Mouse (Mus musculus) limb, embryonic 15.5 days (tissue): ENCODE results near the gene Pard6b. TPM values are rescaled to one million over a fixed set of nuclear protein-coding genes. Genes with fewer than 3 reads are reported as not detected.
A peak's percentile ranks its signal among the peaks of the same experiment; 100 is the strongest.
"Not testable (repeated sequence)": the region's sequence is repeated elsewhere in the genome, so short reads cannot be mapped to it uniquely, and the experiment has no call there.

Source experiments
- ATAC-seq: fragments of 200-750 bp; cut with Nextera tagmentation; 2 replicates; pipeline ENCODE4 v1.8.0; 2017; ENCODE audit warnings: low read depth, moderate TSS enrichment; ENCODE audit not compliant: insufficient number of reproducible peaks, low FRiP score, low TSS enrichment
- H3K27ac ChIP-seq: fragments of 300-500 bp; sonication (generic); 2 replicates; pipeline ENCODE4 v1.5.1; 2015; ENCODE audit warnings: moderate library complexity, mild to moderate bottlenecking, inconsistent platforms
- H3K27me3 ChIP-seq: fragments of 300-500 bp; sonication (generic); 2 replicates; pipeline ENCODE4 v1.6.1; 2015; ENCODE audit warnings: inconsistent platforms
- H3K36me3 ChIP-seq: fragments of 300-500 bp; sonication (generic); 2 replicates; pipeline ENCODE4 v1.6.1; 2015; ENCODE audit warnings: inconsistent platforms
- H3K4me1 ChIP-seq: fragments of 300-500 bp; sonication (generic); 2 replicates; pipeline ENCODE4 v1.6.1; 2015; ENCODE audit warnings: inconsistent platforms
- H3K4me2 ChIP-seq: fragments of 300-500 bp; sonication (generic); 2 replicates; pipeline ENCODE4 v1.6.1; 2015; ENCODE audit warnings: mild to moderate bottlenecking, inconsistent platforms
- H3K4me3 ChIP-seq: fragments of 300-500 bp; sonication (generic); 2 replicates; pipeline ENCODE4 v1.5.1; 2015; ENCODE audit warnings: mild to moderate bottlenecking, inconsistent platforms
- H3K9ac ChIP-seq: fragments of 300-500 bp; sonication (generic); 2 replicates; pipeline ENCODE4 v1.6.1; 2015; ENCODE audit warnings: inconsistent platforms
- H3K9me3 ChIP-seq: fragments of 300-500 bp; sonication (generic); 2 replicates; pipeline ENCODE4 v1.6.1; 2016; ENCODE audit warnings: inconsistent platforms
- WGBS: fragments of 180-500 bp; shearing (Covaris S2); methylation state at CpG from one replicate; pipeline ENCODE4 v1.1.7; 2015; 5-methylcytosine and 5-hydroxymethylcytosine counted together
- polyA plus RNA-seq: library from polyadenylated mRNA; unstranded; fragments of >200 nt; fragmentation: Nextera tagmentation; extraction: Ambion mirVana; gene quantifications from 2 replicates; pipeline ENCODE4 v1.2.1, GENCODE M21; 2015

Pard6b gene
- polyA plus RNA-seq, 1 experiment from 2014 or later, result 3.8 TPM

GRCm38 (mm10) chr2:168104375-168105144 lies 23.8 kb downstream of the Pard6b start:
- no peak for ATAC-seq
- Histone ChIP-seq H3K27ac (no peak overlapping the region), H3K9me3 (no peaks in the 10 kb centered on the region), H3K9ac (no peak overlapping the region), H3K4me3 (no peak overlapping the region), H3K4me1 (peaks cover 7% of the 10 kb centered on the region), H3K36me3 (0 out of 2 replicates have a peak, but pooled peaks cover 4% of the 10 kb centered on the region), H3K4me2 (no peak overlapping the region), H3K27me3 (no peaks in the 10 kb centered on the region)
- WGBS, result 80% methylated on average over 22 of the region's 22 CpGs

DNA sequence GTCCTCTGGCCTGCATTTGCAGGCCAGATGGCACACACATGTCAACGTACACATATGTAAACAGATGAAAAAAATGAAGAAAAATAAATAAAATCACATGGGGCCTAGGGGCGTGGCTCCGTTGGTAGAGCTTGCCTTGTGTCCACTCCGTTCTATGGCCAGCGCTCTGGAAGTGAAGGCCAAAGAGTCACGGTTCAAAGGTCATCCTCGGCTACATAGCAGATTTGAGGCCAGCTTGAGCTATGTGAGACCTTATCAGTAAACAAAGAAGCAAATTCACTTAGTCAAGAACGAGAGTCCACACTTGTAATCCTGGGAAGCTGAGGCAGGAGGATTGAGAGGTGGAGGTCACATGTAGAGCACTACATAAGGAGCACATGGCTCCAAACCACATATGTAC lies 24.5 kb downstream of the Pard6b start:
- 77% methylated on average over 8 of the region's 8 CpGs for WGBS
- Histone ChIP-seq H3K36me3 (0 out of 2 replicates have a peak, but pooled peaks cover 4% of the 10 kb centered on the region), H3K9ac (no peak overlapping the region), H3K4me2 (no peak overlapping the region), H3K9me3 (no peaks in the 10 kb centered on the region), H3K4me3 (no peak overlapping the region), H3K4me1 (peaks cover 7% of the 10 kb centered on the region), H3K27me3 (no peaks in the 10 kb centered on the region), H3K27ac (no peak overlapping the region)
- no peak for ATAC-seq

GRCm38 (mm10) chr2:168106701-168107178 lies 25.9 kb downstream of the Pard6b start:
- 0 out of 2 replicates have a peak overlapping the region, but pooled peaks have one; percentile 11 for H3K4me3 ChIP-seq
- peak; percentile 36; the same call in 1 of the 2 replicates for ATAC-seq

DNA sequence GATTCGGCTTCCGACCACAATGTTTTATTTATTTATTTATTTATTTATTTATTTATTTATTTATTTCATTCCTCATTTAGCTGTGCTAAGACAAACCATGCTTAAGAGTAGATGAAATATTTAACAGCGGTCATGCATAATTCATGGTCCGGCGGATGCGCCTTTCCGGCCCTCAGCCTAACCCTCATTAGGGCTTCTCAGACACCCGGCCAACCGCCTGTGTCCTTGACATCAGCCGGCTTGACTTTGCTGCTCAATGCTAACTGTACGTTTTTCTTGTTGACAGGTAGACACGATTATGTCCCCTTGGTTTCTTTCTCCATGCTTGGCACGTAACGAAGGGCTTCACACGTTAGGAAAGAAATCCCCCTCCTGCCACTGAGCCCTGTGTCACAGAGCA lies 26.6 kb downstream of the Pard6b start:
- no peak for ATAC-seq
- Histone ChIP-seq H3K9me3 (no peaks in the 10 kb centered on the region), H3K4me1 (peaks cover 10% of the 10 kb centered on the region), H3K4me2 (no peak overlapping the region), H3K27me3 (no peaks in the 10 kb centered on the region), H3K36me3 (no peaks in the 10 kb centered on the region), H3K4me3 (no peak overlapping the region), H3K27ac (no peak overlapping the region), H3K9ac (no peak overlapping the region)
- 85% methylated on average over 15 of the region's 15 CpGs for WGBS

More at GRCm38 (mm10) chr2:168106701-168107178, 25.9 kb downstream of the Pard6b start:
- Histone ChIP-seq H3K27me3 (no peaks in the 10 kb centered on the region), H3K4me1 (peaks cover 7% of the 10 kb centered on the region), H3K36me3 (no peaks in the 10 kb centered on the region), H3K9me3 (no peaks in the 10 kb centered on the region), H3K9ac (no peak overlapping the region), H3K27ac (peak overlapping the region; percentile 63; the same call in 1 of the 2 replicates), H3K4me2 (peak overlapping the region; percentile 37)
- 42% methylated on average over 20 of the region's 20 CpGs for WGBS

- H3K4me2 ChIP-seq, H3K9ac ChIP-seq, H3K27me3 ChIP-seq, H3K27ac ChIP-seq, H3K4me3 ChIP-seq, H3K9me3 ChIP-seq, ATAC-seq, H3K36me3 ChIP-seq: not testable (repeated sequence)
- whole genome bisulfite sequencing, result 91% methylated on average over 6 of the region's 6 CpGs
- peaks cover 10% of the 10 kb centered on the region for H3K4me1 ChIP-seq
These were observed 27.1 kb downstream of the Pard6b start for GRCm38 (mm10) chr2:168107901-168108300.

DNA sequence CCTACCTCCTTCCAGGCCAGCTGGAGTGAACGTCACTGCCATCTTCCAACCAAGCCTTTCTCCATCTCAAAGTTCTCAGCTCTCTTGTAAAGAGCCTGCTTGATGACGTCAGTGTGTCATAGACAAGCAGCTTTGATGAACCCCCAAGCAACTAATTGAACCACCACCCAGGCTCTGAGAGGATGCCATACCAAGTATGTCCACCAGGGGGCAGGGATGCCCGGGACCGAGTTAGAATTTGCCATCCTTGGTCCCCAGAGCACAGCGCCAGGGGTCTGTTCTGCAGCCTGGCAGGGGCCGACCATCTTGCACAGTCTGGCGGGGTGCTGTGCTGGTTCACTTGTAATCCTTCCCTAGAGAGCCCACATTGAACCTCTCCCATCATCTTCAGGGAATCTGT lies 31.1 kb downstream of the Pard6b start:
- Histone ChIP-seq H3K9me3 (no peaks in the 10 kb centered on the region), H3K4me1 (peaks cover 30% of the 10 kb centered on the region), H3K27me3 (no peaks in the 10 kb centered on the region), H3K27ac (no peak overlapping the region), H3K9ac (no peak overlapping the region), H3K4me3 (no peak overlapping the region), H3K36me3 (no peaks in the 10 kb centered on the region), H3K4me2 (no peak overlapping the region)
- no peak for ATAC-seq
- WGBS, result 9% methylated on average over 7 of the region's 7 CpGs

DNA sequence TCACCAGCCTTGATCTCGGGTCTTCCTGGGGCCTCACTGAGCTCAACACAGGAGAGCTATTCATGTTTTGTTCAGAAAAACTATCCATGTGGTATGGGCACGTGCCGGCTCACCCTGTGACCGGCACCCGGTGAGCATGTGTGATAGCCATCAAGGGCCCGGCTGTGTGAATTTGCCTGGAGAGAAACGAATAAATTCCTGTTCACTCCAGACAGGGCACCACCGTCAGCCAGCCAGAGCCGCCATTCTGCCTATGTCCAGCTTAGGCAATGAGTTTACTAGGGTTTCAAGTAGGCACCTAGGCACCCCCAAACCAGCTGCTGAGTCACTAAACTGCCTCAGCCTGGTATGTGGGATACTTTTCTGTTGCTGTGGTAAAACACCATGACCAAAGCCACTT lies 32.5 kb downstream of the Pard6b start:
- ATAC-seq, result no peak

DNA sequence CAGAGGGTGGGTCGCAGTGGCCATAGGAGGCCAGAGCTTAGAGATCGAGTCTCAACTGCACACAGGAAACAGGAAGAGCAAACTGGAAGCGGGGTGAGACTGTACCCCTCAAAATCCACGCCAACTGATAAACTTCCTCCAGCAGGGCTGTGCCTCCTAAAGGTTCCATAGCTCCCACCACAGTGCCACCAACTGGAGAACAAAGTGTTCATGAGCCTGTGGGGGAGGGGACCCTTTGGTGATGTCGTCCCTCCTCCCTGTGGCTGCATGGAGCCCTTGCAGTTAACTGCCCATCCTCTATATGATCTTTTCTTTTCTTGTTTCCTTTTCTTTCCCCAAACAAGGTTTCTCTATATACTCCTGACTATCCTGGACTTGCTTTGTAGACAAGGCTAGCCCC lies 32.9 kb downstream of the Pard6b start:
- H3K9ac ChIP-seq, result no peak overlapping the region
- no peak overlapping the region for H3K27ac ChIP-seq
- no peak overlapping the region for H3K4me2 ChIP-seq
- ATAC-seq, result no peak
- H3K4me3 ChIP-seq, result no peak overlapping the region
- H3K27me3 ChIP-seq, result no peaks in the 10 kb centered on the region
- no peaks in the 10 kb centered on the region for H3K36me3 ChIP-seq
- 75% methylated on average over 5 of the region's 5 CpGs for WGBS
- H3K4me1 ChIP-seq, result peaks cover 38% of the 10 kb centered on the region
- H3K9me3 ChIP-seq, result no peaks in the 10 kb centered on the region

More for the DNA sequence above, 32.5 kb downstream of the Pard6b start:
- Histone ChIP-seq H3K4me2 (no peak overlapping the region), H3K27ac (no peak overlapping the region), H3K27me3 (no peaks in the 10 kb centered on the region), H3K9ac (no peak overlapping the region), H3K4me1 (peaks cover 38% of the 10 kb centered on the region), H3K9me3 (no peaks in the 10 kb centered on the region), H3K36me3 (no peaks in the 10 kb centered on the region), H3K4me3 (no peak overlapping the region)
- WGBS, result 77% methylated on average over 9 of the region's 9 CpGs

- Histone ChIP-seq H3K9me3 (no peaks in the 10 kb centered on the region), H3K4me1 (peaks cover 41% of the 10 kb centered on the region), H3K4me3 (no peak overlapping the region), H3K27ac (peak overlapping the region; percentile 78), H3K27me3 (no peaks in the 10 kb centered on the region), H3K4me2 (no peak overlapping the region), H3K9ac (no peak overlapping the region), H3K36me3 (no peaks in the 10 kb centered on the region)
- peak; percentile 46; the same call in 1 of the 2 replicates for ATAC-seq
- WGBS, result 18% methylated on average over 17 of the region's 17 CpGs
These were observed 34.0 kb downstream of the Pard6b start for GRCm38 (mm10) chr2:168114699-168115350.

DNA sequence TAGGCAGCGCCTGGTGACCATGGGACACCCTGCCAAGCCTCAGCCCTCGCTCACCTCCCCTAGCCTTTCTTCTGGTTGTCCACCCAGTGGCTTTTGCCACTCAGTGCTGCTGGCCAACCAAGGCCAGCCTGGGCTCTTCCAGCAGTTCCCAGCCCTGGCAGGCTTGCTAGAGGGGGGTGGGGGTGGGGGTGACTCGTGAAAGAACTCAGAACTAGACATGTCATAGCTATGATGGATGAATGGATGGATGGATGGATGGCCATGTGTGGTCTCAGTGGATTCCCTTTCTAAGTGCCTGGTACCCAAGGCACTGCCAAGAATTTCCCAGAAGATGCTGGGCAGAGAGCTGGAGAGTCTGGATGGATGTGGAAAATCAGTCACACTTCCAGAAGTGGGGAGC lies 35.0 kb downstream of the Pard6b start:
- H3K27me3 ChIP-seq, result no peaks in the 10 kb centered on the region
- peaks cover 41% of the 10 kb centered on the region for H3K4me1 ChIP-seq
- no peaks in the 10 kb centered on the region for H3K36me3 ChIP-seq
- no peak overlapping the region for H3K4me3 ChIP-seq
- H3K9me3 ChIP-seq, result no peaks in the 10 kb centered on the region
- WGBS, result 77% methylated on average over 3 of the region's 3 CpGs
- no peak for ATAC-seq
- H3K9ac ChIP-seq, result no peak overlapping the region
- H3K27ac ChIP-seq, result peak overlapping the region; percentile 78; the same call in 1 of the 2 replicates
- H3K4me2 ChIP-seq, result no peak overlapping the region

GRCm38 (mm10) chr2:168117147-168117546 lies 36.3 kb downstream of the Pard6b start:
- H3K9ac ChIP-seq, result peak overlapping the region; percentile 37
- H3K36me3 ChIP-seq, result no peaks in the 10 kb centered on the region
- H3K27ac ChIP-seq, result no peak overlapping the region
- H3K4me1 ChIP-seq, result peaks cover 39% of the 10 kb centered on the region
- WGBS, result under 1% methylated on average over 37 of the region's 37 CpGs
- peak overlapping the region; percentile 89 for H3K4me2 ChIP-seq
- no peaks in the 10 kb centered on the region for H3K9me3 ChIP-seq
- ATAC-seq, result no peak
- H3K4me3 ChIP-seq, result peak overlapping the region; percentile 43
- H3K27me3 ChIP-seq, result no peaks in the 10 kb centered on the region

DNA sequence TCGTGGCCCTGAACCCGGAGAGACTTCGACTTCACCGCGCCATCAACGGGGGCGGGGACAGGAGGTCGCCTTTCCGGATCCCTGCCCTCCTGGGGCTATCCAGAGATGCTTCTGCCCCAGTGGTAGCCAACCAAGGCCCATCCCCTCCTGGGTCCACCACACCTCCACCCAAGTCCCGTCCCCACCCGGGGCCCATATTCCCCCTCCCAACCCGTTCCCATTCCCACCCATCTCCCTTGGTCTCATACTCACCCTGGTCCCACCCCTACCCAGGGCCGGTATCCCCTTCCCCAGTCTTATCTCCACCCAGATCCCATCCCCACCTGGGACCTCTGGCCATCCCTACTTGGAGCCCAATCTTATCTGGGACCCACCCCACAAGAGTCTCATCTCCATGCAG lies 36.7 kb downstream of the Pard6b start:
- no peak; the same call in 1 of the 2 replicates for ATAC-seq
- WGBS, result 1% methylated on average over 13 of the region's 13 CpGs
- Histone ChIP-seq H3K9me3 (no peaks in the 10 kb centered on the region), H3K9ac (peak overlapping the region; percentile 37), H3K4me3 (peak overlapping the region; percentile 43), H3K4me2 (peak overlapping the region; percentile 89), H3K27ac (no peak overlapping the region), H3K36me3 (no peaks in the 10 kb centered on the region), H3K27me3 (no peaks in the 10 kb centered on the region), H3K4me1 (peaks cover 38% of the 10 kb centered on the region)
